Mouse (Mus musculus) bone marrow, adult 2 months (tissue): ENCODE results near the gene Utp20.

ENCODE experiments used
- CTCF ChIP-seq: fragments of 200-500 bp; IDR thresholded peaks from 2 replicates; pipeline ENCODE4 v1.5.1; 2011; ENCODE audit warnings: low read length, control low read depth; ENCODE audit not compliant: control insufficient read depth, insufficient read depth
- POLR2A ChIP-seq: fragments of 200-500 bp; IDR thresholded peaks from 2 replicates; pipeline ENCODE4 v1.6.1; 2011; ENCODE audit warnings: low read depth, mild to moderate bottlenecking, control low read depth, low read length, borderline replicate concordance; ENCODE audit not compliant: control insufficient read depth

- TF ChIP-seq CTCF (no peak), POLR2A (no peak)
Measured at GRCm38 (mm10) chr10:88769676-88770075, 56.9 kb downstream of the Utp20 start.
